Mouse (Mus musculus) MEL (cell line): ENCODE measurements around the gene Olfr1393. TPM values are rescaled to one million over a fixed set of nuclear protein-coding genes. Genes with fewer than 3 reads are reported as not detected.

Experiments
- DNase-seq: peaks from one replicate; pipeline ENCODE4 v3.0.0; 2011; ENCODE audit warnings: low read depth, low spot score
- H3K27ac ChIP-seq: 2 replicates; pipeline ENCODE4 v1.5.1; 2012; ENCODE audit warnings: low read depth, mild to moderate bottlenecking, control low read depth, low read length, moderate library complexity; ENCODE audit not compliant: control insufficient read depth
- H3K27me3 ChIP-seq, 2 experiments: fragments of 150-350 bp in 1 of 2; sonication (generic) in 1 of 2; 2 replicates each; pipeline ENCODE4 v1.6.1; 2012; ENCODE audit warnings: low read length in 2 of 2, mild to moderate bottlenecking in 2 of 2, improper control_type of control experiment in 1 of 2, moderate library complexity in 1 of 2; ENCODE audit not compliant: insufficient read depth in 2 of 2, control insufficient read depth in 1 of 2
- H3K36me3 ChIP-seq, 2 experiments: 2 replicates each; pipeline ENCODE4 v1.6.1; 2012 to 2014; ENCODE audit warnings: low read length in 2 of 2, improper control_type of control experiment in 1 of 2, inconsistent platforms in 1 of 2, mild to moderate bottlenecking in 1 of 2; ENCODE audit not compliant: insufficient read depth in 2 of 2, control insufficient read depth in 1 of 2
- H3K4me1 ChIP-seq, 2 experiments: fragments of 150-350 bp in 1 of 2; sonication (generic) in 1 of 2; 2 replicates each; pipeline ENCODE4 v1.6.1; 2012; ENCODE audit warnings: low read length in 2 of 2, improper control_type of control experiment in 1 of 2, mild to moderate bottlenecking in 1 of 2; ENCODE audit not compliant: insufficient read depth in 2 of 2, control insufficient read depth in 1 of 2
- H3K4me3 ChIP-seq, 2 experiments: fragments of 150-350 bp in 1 of 2; sonication (generic) in 1 of 2; 2 replicates each; pipeline ENCODE4 v1.5.1; 2012; ENCODE audit warnings: low read depth in 2 of 2, low read length in 2 of 2, mild to moderate bottlenecking in 2 of 2, moderate library complexity in 2 of 2, control low read depth in 1 of 2, improper control_type of control experiment in 1 of 2; ENCODE audit not compliant: control insufficient read depth in 1 of 2, insufficient read depth in 1 of 2
- H3K79me2 ChIP-seq: 2 replicates; pipeline ENCODE4 v1.6.1; 2012; ENCODE audit warnings: mild to moderate bottlenecking, low read length, moderate library complexity; ENCODE audit not compliant: control insufficient read depth, poor library complexity, insufficient read depth
- H3K9ac ChIP-seq: 2 replicates; pipeline ENCODE4 v1.6.1; 2012; ENCODE audit warnings: low read depth, mild to moderate bottlenecking, control low read depth, low read length, moderate library complexity; ENCODE audit not compliant: control insufficient read depth, poor library complexity, severe bottlenecking
- H3K9me3 ChIP-seq: fragments of 150-350 bp; sonication (generic); replicated peaks from 2 replicates; pipeline ENCODE4 v1.6.1; 2012; ENCODE audit warnings: mild to moderate bottlenecking, low read length, improper control_type of control experiment, moderate library complexity; ENCODE audit not compliant: insufficient read depth
- BHLHE40 ChIP-seq: IDR thresholded peaks from 2 replicates; pipeline ENCODE4 v1.6.1; 2012; ENCODE audit warnings: low read depth, mild to moderate bottlenecking, inconsistent platforms, low read length, improper control_type of control experiment, borderline replicate concordance
- CHD1 ChIP-seq: IDR thresholded peaks from 2 replicates; pipeline ENCODE4 v1.6.1; 2012; ENCODE audit warnings: low read depth, mild to moderate bottlenecking, inconsistent platforms, low read length, improper control_type of control experiment
- E2F4 ChIP-seq: IDR thresholded peaks from 2 replicates; pipeline ENCODE4 v1.6.1; 2011; ENCODE audit warnings: low read depth, low read length, improper control_type of control experiment, borderline replicate concordance
- JUND ChIP-seq: IDR thresholded peaks from 2 replicates; pipeline ENCODE4 v1.6.1; 2011; ENCODE audit warnings: low read depth, mild to moderate bottlenecking, improper control_type of control experiment, low read length
- MAFK ChIP-seq: IDR thresholded peaks from 2 replicates; pipeline ENCODE4 v1.6.1; 2011; ENCODE audit warnings: low read depth, mild to moderate bottlenecking, low read length, improper control_type of control experiment, borderline replicate concordance
- MAX ChIP-seq: IDR thresholded peaks from 2 replicates; pipeline ENCODE4 v1.6.1; 2011; ENCODE audit warnings: low read length, improper control_type of control experiment
- MAZ ChIP-seq: IDR thresholded peaks from 2 replicates; pipeline ENCODE4 v1.6.1; 2012; ENCODE audit warnings: low read depth, mild to moderate bottlenecking, inconsistent platforms, low read length, improper control_type of control experiment
- MYB ChIP-seq: IDR thresholded peaks from 2 replicates; pipeline ENCODE4 v1.6.1; 2011; ENCODE audit warnings: mild to moderate bottlenecking, low read depth, low read length, improper control_type of control experiment
- NELFE ChIP-seq: IDR thresholded peaks from 2 replicates; pipeline ENCODE4 v1.6.1; 2011; ENCODE audit warnings: low read depth, low read length, improper control_type of control experiment
- POLR2AphosphoS2 ChIP-seq: IDR thresholded peaks from 2 replicates; pipeline ENCODE4 v1.6.1; 2011; ENCODE audit warnings: low read length, improper control_type of control experiment
- POLR2AphosphoS5 ChIP-seq: IDR thresholded peaks from 2 replicates; pipeline ENCODE4 v1.6.1; 2012; ENCODE audit warnings: low read depth, borderline replicate concordance, mild to moderate bottlenecking, inconsistent platforms, low read length, moderate library complexity, mixed read lengths
- TAL1 ChIP-seq: IDR thresholded peaks from 2 replicates; pipeline ENCODE4 v1.6.1; 2012; ENCODE audit warnings: mild to moderate bottlenecking, inconsistent platforms, low read length, moderate library complexity, mixed read lengths
- TBP ChIP-seq: IDR thresholded peaks from 2 replicates; pipeline ENCODE4 v1.8.0; 2011; ENCODE audit warnings: low read depth, low read length, improper control_type of control experiment
- UBTF ChIP-seq: IDR thresholded peaks from 2 replicates; pipeline ENCODE4 v1.6.1; 2012; ENCODE audit warnings: low read depth, mild to moderate bottlenecking, inconsistent platforms, low read length, improper control_type of control experiment, moderate library complexity, borderline replicate concordance; ENCODE audit not compliant: insufficient read depth
- ZC3H11A ChIP-seq: IDR thresholded peaks from 2 replicates; pipeline ENCODE4 v1.6.1; 2012; ENCODE audit warnings: low read depth, mild to moderate bottlenecking, inconsistent platforms, low read length, improper control_type of control experiment
- ZKSCAN1 ChIP-seq: IDR thresholded peaks from 2 replicates; pipeline ENCODE4 v1.6.1; 2012; ENCODE audit warnings: low read depth, mild to moderate bottlenecking, inconsistent platforms, low read length, improper control_type of control experiment, moderate library complexity
- polyA plus RNA-seq, 2 experiments: library from polyadenylated mRNA; stranded (reverse) in 1 of 2; unstranded in 1 of 2; fragments of >175 nt in 1 of 2; fragments of >200 nt in 1 of 2; gene quantifications; 2 replicates each; pipeline versions ENCODE4 v1.2.1 to v1.2.4; 2012; ENCODE audit warnings: low replicate concordance in 2 of 2, low read depth in 1 of 2; ENCODE audit not compliant: insufficient read length in 2 of 2, insufficient read depth in 1 of 2, missing spikeins in 1 of 2
- total RNA-seq: library from RNA; depleted of rRNA; stranded (reverse); fragments of 300-350 nt; gene quantifications from 2 replicates; pipeline ENCODE4 v1.2.3, GENCODE M21; 2012

Gene Olfr1393
- total and polyA plus RNA-seq, 3 experiments = not detected

DNA sequence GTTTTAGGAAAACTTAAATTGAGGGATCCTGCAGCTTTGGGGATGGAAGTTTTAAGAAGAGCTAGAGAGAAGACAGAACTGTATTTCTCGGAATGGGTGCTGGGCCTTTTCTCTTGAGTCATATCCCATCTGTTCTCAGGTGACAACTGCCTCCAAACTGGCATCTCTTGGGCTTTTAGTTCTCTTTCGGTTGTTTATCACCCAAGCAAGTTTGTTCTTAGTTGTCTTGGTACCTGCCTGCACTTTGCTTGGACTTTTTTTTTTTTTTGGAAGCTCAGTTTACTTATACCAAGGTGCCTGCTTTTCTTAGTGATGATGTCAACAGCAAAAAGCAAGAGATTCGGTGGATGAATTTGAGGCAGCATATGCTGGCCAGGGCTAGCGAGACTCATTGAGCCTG is 31.6 kb upstream of the Olfr1393 start:
- TF ChIP-seq JUND (no peak), TAL1 (no peak), POLR2AphosphoS2 (no peak), ZC3H11A (no peak), TBP (no peak), MAFK (no peak), MYB (no peak), BHLHE40 (no peak)
- no peaks in the 10 kb centered on the region for H3K9me3 ChIP-seq
- H3K36me3 ChIP-seq = peaks cover 0 to 26% of the 10 kb centered on the region in 2 experiments; a peak in 2 of 4 replicates
- H3K79me2 ChIP-seq = peaks cover 9% of the 10 kb centered on the region
- peak overlapping the region; percentile 37 for H3K27ac ChIP-seq
- peak overlapping the region; percentile 70; the same call in 1 of the 2 replicates for H3K9ac ChIP-seq
- no peak overlapping the region for H3K4me3 ChIP-seq
- DNase-seq = no peak
- peaks cover 21 to 23% of the 10 kb centered on the region in 2 experiments for H3K4me1 ChIP-seq
- H3K27me3 ChIP-seq = no peaks in the 10 kb centered on the region

DNA sequence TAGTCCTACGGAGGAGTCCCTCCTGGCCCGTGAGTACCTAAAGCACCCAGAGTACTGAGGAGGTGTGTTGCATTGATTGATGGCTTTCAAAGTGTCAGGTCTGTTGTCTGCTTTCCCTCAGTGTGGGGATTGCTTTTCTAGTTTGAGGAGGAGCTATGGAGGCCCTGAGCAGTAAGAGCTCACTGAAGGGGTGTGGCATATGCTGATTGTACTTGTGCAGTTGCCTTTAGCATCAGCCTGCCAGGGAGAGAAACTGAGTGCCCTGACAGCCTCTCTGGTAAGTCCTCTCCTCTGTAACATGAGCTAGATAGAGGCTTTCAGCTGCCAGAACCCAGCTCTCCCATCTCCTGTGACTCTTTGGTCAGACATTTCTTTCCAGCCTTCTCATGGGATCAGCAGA is 30.8 kb upstream of the Olfr1393 start:
- Histone ChIP-seq H3K4me3 (no peak overlapping the region), H3K27ac (no peak overlapping the region), H3K9me3 (no peaks in the 10 kb centered on the region), H3K9ac (no peak overlapping the region), H3K27me3 (no peaks in the 10 kb centered on the region), H3K36me3 (peaks cover 0 to 27% of the 10 kb centered on the region in 2 experiments; a peak in 2 of 4 replicates), H3K79me2 (peaks cover 12% of the 10 kb centered on the region), H3K4me1 (peaks cover 17 to 23% of the 10 kb centered on the region in 2 experiments)
- TF ChIP-seq UBTF (no peak), E2F4 (no peak), ZKSCAN1 (no peak), MAZ (no peak), CHD1 (no peak), MAX (no peak), NELFE (no peak), TBP (no peak), POLR2AphosphoS5 (no peak)
- peak; percentile 67 for DNase-seq
